In genomic region chr14:108279630-108280029, GRCm38 (mm10) we compare ENCODE assay signal across 23 mouse cellular contexts.
DNase-seq lines count a peak whose midpoint lies in the region; ATAC-seq and TF ChIP-seq lines count a peak whose summit lies in the region.
"Had no signal": no experiment of that assay in that cellular context is flagged by ENCODE, and none has a peak within 500 bp of the region (broad histone marks: within the 10 kb centered on the region; RNA-seq: fewer than 3 reads in every experiment).

No protein-coding gene starts in this region.

- H3K9me3 ChIP-seq in lung, embryonic 14.5 days (ENCODE audit: low read depth, low read length) = no peaks in the 10 kb centered on the region
- no peaks in the 10 kb centered on the region for H3K9me3 ChIP-seq in MEL (replicated peaks; ENCODE audit: insufficient read depth, low read length)

- 35% methylated on average over 3 of the region's 3 CpGs for WGBS in lung, embryonic 14.5 days

- H3K27ac ChIP-seq in lung, embryonic 14.5 days (ENCODE audit: low read depth) = no peak overlapping the region
- no peak overlapping the region for H3K27ac ChIP-seq in MEL (ENCODE audit: control insufficient read depth, low read depth, low read length)

- TF ChIP-seq EP300 in MEL (IDR thresholded peaks at IDR 0.05; ENCODE audit: low read depth in 1 of 2, low read length in 2 of 2) = peak; percentile 29 to 50; a peak in 3 of 4 replicates

- TF ChIP-seq POLR2A in MEL (IDR thresholded peaks at IDR 0.05; ENCODE audit: control insufficient read depth in 1 of 2, insufficient read depth in 1 of 2, low read depth in 1 of 2, low read length in 2 of 2, poor library complexity in 1 of 2) = no peak

- ATAC-seq in lung, embryonic 14.5 days (ENCODE audit: insufficient read depth) = peak; percentile 91
- ATAC-seq: activated CD4-positive, CD25-positive, alpha-beta regulatory T cell, adult 4 months; CD4-positive, CD25-positive, alpha-beta regulatory T cell, adult 4 months; Patski had no signal

- no peaks in the 10 kb centered on the region for H3K36me3 ChIP-seq in lung, embryonic 14.5 days (ENCODE audit: insufficient read depth)
- peaks cover 0 to 5% of the 10 kb centered on the region in 2 experiments; a peak in 2 of 4 replicates for H3K36me3 ChIP-seq in MEL (ENCODE audit: control insufficient read depth in 1 of 2, insufficient read depth in 2 of 2, low read length in 2 of 2)
- H3K36me3 ChIP-seq: G1E had no signal

- no peaks in the 10 kb centered on the region for H3K4me1 ChIP-seq in lung, embryonic 14.5 days (ENCODE audit: insufficient read depth)
- peaks cover 0 to 3% of the 10 kb centered on the region in 2 experiments; a peak in 1 of 4 replicates for H3K4me1 ChIP-seq in MEL (ENCODE audit: control insufficient read depth in 1 of 2, insufficient read depth in 2 of 2, low read length in 2 of 2)

- H3K79me2 ChIP-seq in MEL (ENCODE audit: control insufficient read depth, insufficient read depth, low read length, poor library complexity) = no peaks in the 10 kb centered on the region

- no peaks in the 10 kb centered on the region for H3K27me3 ChIP-seq in lung, embryonic 14.5 days (ENCODE audit: insufficient read depth, low read length)
- H3K27me3 ChIP-seq in MEL (ENCODE audit: control insufficient read depth in 1 of 2, insufficient read depth in 2 of 2, low read length in 2 of 2) = no peaks in the 10 kb centered on the region
- H3K27me3 ChIP-seq: CH12.LX, Patski had no signal

- H3K9ac ChIP-seq in lung, embryonic 14.5 days = no peak overlapping the region
- H3K9ac ChIP-seq in MEL (ENCODE audit: control insufficient read depth, low read depth, low read length, poor library complexity, severe bottlenecking) = no peak overlapping the region

- no peak overlapping the region for H3K4me2 ChIP-seq in lung, embryonic 14.5 days

- TF ChIP-seq CTCF in lung, embryonic 14.5 days (IDR thresholded peaks at IDR 0.05; ENCODE audit: low read depth) = no peak
- no peak for TF ChIP-seq CTCF in MEL (IDR thresholded peaks at IDR 0.05 in 2 of 3, conservative IDR thresholded peaks at IDR 0.05 in 1 of 3; ENCODE audit: control insufficient read depth in 1 of 3, insufficient read depth in 1 of 3, low read depth in 2 of 3, low read length in 3 of 3, poor library complexity in 1 of 3, severe bottlenecking in 1 of 3)

- no peak for TF ChIP-seq RAD21 in MEL (IDR thresholded peaks at IDR 0.05; ENCODE audit: low read depth, low read length)

- DNase-seq in lung, embryonic 14.5 days = peak; percentile 70
- DNase-seq in lung, postnatal 10 days = no peak
- DNase-seq in 416B (ENCODE audit: low read depth) (peak; percentile 63), MEL (ENCODE audit: low read depth, low spot score) (peak; percentile 59)
- DNase-seq in thymus, adult 18-20 months = no peak
- no peak for DNase-seq in right cerebral cortex, postnatal 25 days
- DNase-seq: adrenal gland, adult 2 months; adrenal gland, adult 8-10 months; adrenal gland, postnatal 10 days; adrenal gland, postnatal 14 days; adrenal gland, postnatal 25 days; adrenal gland, postnatal 36 days; B cell, adult 2 months; cerebellum, adult 11 months; cerebellum, adult 11-12 months; cerebellum, adult 18-20 months; cerebellum, adult 2 months; cerebellum, adult 8-10 months had no signal

- H3K4me3 ChIP-seq in lung, embryonic 14.5 days (ENCODE audit: low read depth, low read length) = no peak overlapping the region
- no peak overlapping the region for H3K4me3 ChIP-seq in MEL (ENCODE audit: control insufficient read depth in 1 of 2, insufficient read depth in 1 of 2, low read depth in 2 of 2, low read length in 2 of 2)

TF ChIP-seq in MEL, 35 proteins besides CTCF, POLR2A, EP300 and RAD21:
- TF ChIP-seq MAZ (IDR thresholded peaks at IDR 0.05; ENCODE audit: low read depth, low read length) = no peak
- no peak for TF ChIP-seq ZNF384 (IDR thresholded peaks at IDR 0.05; ENCODE audit: low read depth, low read length)
- TF ChIP-seq ZC3H11A (IDR thresholded peaks at IDR 0.05; ENCODE audit: low read depth, low read length) = no peak
- TF ChIP-seq E2F4 (IDR thresholded peaks at IDR 0.05; ENCODE audit: borderline replicate concordance, low read depth, low read length) = no peak
- TF ChIP-seq BHLHE40 (IDR thresholded peaks at IDR 0.05; ENCODE audit: borderline replicate concordance, low read depth, low read length) = peak; percentile 88
- no peak for TF ChIP-seq UBTF (IDR thresholded peaks at IDR 0.05; ENCODE audit: borderline replicate concordance, insufficient read depth, low read depth, low read length)
- TF ChIP-seq POLR2AphosphoS5 (IDR thresholded peaks at IDR 0.05; ENCODE audit: borderline replicate concordance, low read depth, low read length) = no peak
- no peak for TF ChIP-seq USF1 (IDR thresholded peaks at IDR 0.05; ENCODE audit: low read depth, low read length)
- TF ChIP-seq ELF1 (IDR thresholded peaks at IDR 0.05; ENCODE audit: low read depth, low read length) = no peak
- no peak for TF ChIP-seq NRF1 (IDR thresholded peaks at IDR 0.05; ENCODE audit: insufficient read depth, low read depth, low read length, poor library complexity, severe bottlenecking)
- TF ChIP-seq ETS1 (IDR thresholded peaks at IDR 0.05; ENCODE audit: low read depth, low read length) = peak; percentile 67
- TF ChIP-seq TAL1 (IDR thresholded peaks at IDR 0.05; ENCODE audit: low read length) = no peak
- TF ChIP-seq MXI1 (IDR thresholded peaks at IDR 0.05; ENCODE audit: low read depth, low read length) = no peak
- TF ChIP-seq SMC3 (IDR thresholded peaks at IDR 0.05; ENCODE audit: low read depth, low read length) = no peak
- TF ChIP-seq SIN3A (IDR thresholded peaks at IDR 0.05; ENCODE audit: low read length) = 0 out of 2 replicates have a peak, but pooled peaks have one; percentile 12
- no peak for TF ChIP-seq KAT2A (conservative IDR thresholded peaks at IDR 0.05; ENCODE audit: low read depth, low read length)
- no peak for TF ChIP-seq GATA1 (IDR thresholded peaks at IDR 0.05; ENCODE audit: low read depth, low read length)
- no peak for TF ChIP-seq CHD2 (IDR thresholded peaks at IDR 0.05; ENCODE audit: low read length)
- no peak for TF ChIP-seq ZKSCAN1 (IDR thresholded peaks at IDR 0.05; ENCODE audit: low read depth, low read length)
- TF ChIP-seq CHD1 (IDR thresholded peaks at IDR 0.05; ENCODE audit: low read depth, low read length) = no peak
- no peak for TF ChIP-seq TBP (IDR thresholded peaks at IDR 0.05; ENCODE audit: low read depth, low read length)
- no peak for TF ChIP-seq MAX (IDR thresholded peaks at IDR 0.05; ENCODE audit: low read length)
- TF ChIP-seq NELFE (IDR thresholded peaks at IDR 0.05; ENCODE audit: low read depth, low read length) = no peak
- TF ChIP-seq USF2 (IDR thresholded peaks at IDR 0.05; ENCODE audit: borderline replicate concordance in 1 of 2, insufficient read depth in 1 of 2, low read depth in 1 of 2, low read length in 2 of 2) = no peak
TF ChIP-seq in MEL: peak in this region for 3.

Comparison
In these comparisons a context has a peak if more than half of its experiments do, and no peak if none do; other contexts are left out.
1. DNase-seq: peak in lung, embryonic 14.5 days (single experiment), 416B (single experiment) and MEL (single experiment); none in lung, postnatal 10 days (single experiment), thymus, adult 18-20 months (0 of 2) and right cerebral cortex, postnatal 25 days (single experiment).